Comparison of ENCODE assay signal across 9 mouse cellular contexts in the genomic region with DNA sequence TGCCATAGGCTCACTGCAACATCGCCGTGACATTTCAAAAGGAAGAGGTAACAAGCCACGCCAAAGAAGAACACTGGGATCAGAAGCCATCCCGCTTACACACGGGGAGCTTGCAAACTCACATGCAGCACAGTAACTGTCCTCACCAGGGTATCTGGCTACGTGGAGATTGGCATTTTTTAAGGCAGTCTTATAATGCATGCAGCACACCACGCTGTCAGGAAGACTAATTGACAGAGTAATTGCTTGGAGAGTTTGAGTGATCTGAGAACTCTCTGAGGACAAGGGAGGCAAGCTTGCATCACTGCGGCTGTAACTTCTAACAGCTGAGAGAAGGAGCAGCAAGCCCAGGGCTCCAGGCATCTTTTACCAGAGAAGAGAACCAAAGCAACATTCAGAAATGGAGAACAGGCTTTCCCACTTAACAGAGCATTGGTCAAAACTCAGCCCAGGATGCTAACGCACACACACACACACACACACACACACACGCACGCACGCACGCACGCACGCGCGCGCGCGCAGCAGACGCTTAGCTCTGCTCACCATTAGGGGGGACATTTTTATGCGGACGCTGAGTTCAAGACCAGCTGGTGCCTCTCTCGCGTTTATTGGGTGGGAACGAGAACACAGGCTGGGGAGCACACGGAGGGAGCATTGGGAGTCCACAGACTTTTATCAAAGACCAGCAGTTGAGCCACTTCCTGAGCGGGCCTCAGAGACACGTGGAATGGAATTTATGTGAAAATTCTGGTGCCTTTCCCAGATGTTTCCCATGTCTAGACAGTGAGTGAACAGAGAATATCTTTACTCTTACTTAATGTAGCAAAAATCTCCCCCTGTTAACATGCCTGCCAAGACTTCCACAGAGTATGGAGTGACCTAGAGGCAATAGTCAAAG.
DNase-seq lines count a peak whose midpoint lies in the region; ATAC-seq and TF ChIP-seq lines count a peak whose summit lies in the region.
"Had no signal": no experiment of that assay in that cellular context is flagged by ENCODE, and none has a peak within 500 bp of the region (broad histone marks: within the 10 kb centered on the region; RNA-seq: fewer than 3 reads in every experiment).

No protein-coding gene starts in this region.

- H3K27ac ChIP-seq in lung, postnatal 0 days (ENCODE audit: low read length), result no peak overlapping the region
- no peak overlapping the region for H3K27ac ChIP-seq in forebrain, embryonic 12.5 days
- no peak overlapping the region for H3K27ac ChIP-seq in hindbrain, embryonic 16.5 days (ENCODE audit: low read depth, low read length)

- no peak overlapping the region for H3K4me3 ChIP-seq in lung, postnatal 0 days (ENCODE audit: low read depth, low read length)
- 0 out of 2 replicates have a peak overlapping the region, but pooled peaks have one; percentile 4 for H3K4me3 ChIP-seq in forebrain, embryonic 12.5 days (replicated peaks)
- H3K4me3 ChIP-seq in hindbrain, embryonic 16.5 days (ENCODE audit: low read length), result peak overlapping the region; percentile 24

- H3K9me3 ChIP-seq in lung, postnatal 0 days (ENCODE audit: low read length), result no peaks in the 10 kb centered on the region
- H3K9me3 ChIP-seq in forebrain, embryonic 12.5 days, result no peaks in the 10 kb centered on the region
- H3K9me3 ChIP-seq in hindbrain, embryonic 16.5 days (ENCODE audit: control insufficient read depth, low read length), result no peaks in the 10 kb centered on the region

- no peaks in the 10 kb centered on the region for H3K36me3 ChIP-seq in lung, postnatal 0 days (ENCODE audit: insufficient read depth, low read length)
- no peaks in the 10 kb centered on the region for H3K36me3 ChIP-seq in forebrain, embryonic 12.5 days (replicated peaks)
- H3K36me3 ChIP-seq in hindbrain, embryonic 16.5 days (ENCODE audit: control insufficient read depth, insufficient read depth, low read length), result no peaks in the 10 kb centered on the region

- ATAC-seq in lung, postnatal 0 days, result peak; percentile 60
- 0 out of 2 replicates have a peak, but pooled peaks have one; percentile 30 for ATAC-seq in forebrain, embryonic 12.5 days (ENCODE audit: low FRiP score)
- peak; percentile 85 for ATAC-seq in hindbrain, embryonic 16.5 days

- DNase-seq in lung, postnatal 0 days (ENCODE audit: low spot score), result peak; percentile 58
- DNase-seq in lung, adult 18-20 months, result no peak
- peak; percentile 51 for DNase-seq in retina, postnatal 1 day
- DNase-seq in thymus, postnatal 25 days, result no peak
- no peak for DNase-seq in left cerebral cortex, adult 9 months (ENCODE audit: low spot score in 2 of 2)
- DNase-seq in left cerebral cortex, postnatal 25 days (ENCODE audit: low spot score in 2 of 2), result no peak
- DNase-seq: kidney, postnatal 25 days had no signal

- no peak overlapping the region for H3K4me2 ChIP-seq in lung, postnatal 0 days (replicated peaks; ENCODE audit: low read depth, low read length)
- peak overlapping the region; percentile 40 for H3K4me2 ChIP-seq in forebrain, embryonic 12.5 days
- peak overlapping the region; percentile 51 for H3K4me2 ChIP-seq in hindbrain, embryonic 16.5 days (ENCODE audit: low read length)

- H3K27me3 ChIP-seq in lung, postnatal 0 days (replicated peaks; ENCODE audit: insufficient read depth, low read length), result no peaks in the 10 kb centered on the region
- no peaks in the 10 kb centered on the region for H3K27me3 ChIP-seq in forebrain, embryonic 12.5 days
- H3K27me3 ChIP-seq in hindbrain, embryonic 16.5 days (replicated peaks; ENCODE audit: control insufficient read depth, insufficient read depth, low read length), result no peaks in the 10 kb centered on the region

- intact Hi-C loops in left cerebral cortex, postnatal 25 days (cut with DNase I), result no loop called here

- H3K4me1 ChIP-seq in lung, postnatal 0 days (ENCODE audit: insufficient read depth, low read depth, low read length), result no peaks in the 10 kb centered on the region
- H3K4me1 ChIP-seq in forebrain, embryonic 12.5 days, result peaks cover 13% of the 10 kb centered on the region
- peaks cover 9% of the 10 kb centered on the region for H3K4me1 ChIP-seq in hindbrain, embryonic 16.5 days (ENCODE audit: control insufficient read depth, insufficient read depth, low read depth, low read length)

- TF ChIP-seq EP300 in lung, postnatal 0 days (IDR thresholded peaks at IDR 0.05), result no peak

- 42% methylated on average over 29 of the region's 29 CpGs for WGBS in lung, postnatal 0 days
- WGBS in forebrain, embryonic 12.5 days, result 37% methylated on average over 29 of the region's 29 CpGs
- 34% methylated on average over 29 of the region's 29 CpGs for WGBS in hindbrain, embryonic 16.5 days

- TF ChIP-seq CTCF in lung, postnatal 0 days (IDR thresholded peaks at IDR 0.05), result no peak

- no peak overlapping the region for H3K9ac ChIP-seq in lung, postnatal 0 days (replicated peaks; ENCODE audit: low read depth)
- H3K9ac ChIP-seq in forebrain, embryonic 12.5 days, result no peak overlapping the region
- peak overlapping the region; percentile 45 for H3K9ac ChIP-seq in hindbrain, embryonic 16.5 days (ENCODE audit: low read depth, low read length)

Comparison
In these comparisons a context has a peak if more than half of its experiments do, and no peak if none do; other contexts are left out.
1. DNase-seq: peak in lung, postnatal 0 days (single experiment) and retina, postnatal 1 day (single experiment); none in lung, adult 18-20 months (0 of 2), thymus, postnatal 25 days (single experiment), left cerebral cortex, adult 9 months (0 of 2) and left cerebral cortex, postnatal 25 days (0 of 2).
2. ATAC-seq: peak in every context shown above with its lines; median percentile 85 in hindbrain, embryonic 16.5 days; 60 in lung, postnatal 0 days; 30 in forebrain, embryonic 12.5 days.